In the genomic region with DNA sequence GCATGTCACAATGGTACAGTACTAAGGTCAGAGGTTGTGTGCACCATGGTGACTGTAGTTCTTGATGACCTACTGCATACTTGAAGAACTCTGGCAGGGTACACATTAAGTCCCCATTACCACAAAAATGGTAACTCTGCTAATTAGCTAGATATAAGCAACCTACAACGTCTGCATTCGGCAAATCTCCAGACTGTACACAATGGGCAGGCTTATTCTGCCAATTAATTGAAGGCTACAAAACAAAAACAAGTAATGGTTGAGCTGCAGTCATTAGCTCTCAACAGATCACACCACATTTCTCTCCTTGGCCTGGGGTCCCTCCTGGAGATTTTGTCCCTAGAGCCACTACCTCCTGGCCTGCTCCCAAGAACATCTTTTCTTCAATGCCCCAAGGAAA, we compare ENCODE assay signal across 22 mouse cellular contexts.
"Had no signal": no experiment of that assay in that cellular context is flagged by ENCODE, and none has a peak within 500 bp of the region (broad histone marks: within the 10 kb centered on the region; RNA-seq: fewer than 3 reads in every experiment).

No protein-coding gene starts in this region.

- H3K9ac ChIP-seq: kidney, embryonic 15.5 days; limb, embryonic 12.5 days; limb, embryonic 15.5 days; liver, embryonic 14.5 days; liver, postnatal 0 days; lung, embryonic 14.5 days; midbrain, embryonic 13.5 days; neural tube, embryonic 13.5 days had no signal

- H3K27me3 ChIP-seq: kidney, embryonic 15.5 days; limb, embryonic 15.5 days; midbrain, embryonic 13.5 days; neural tube, embryonic 13.5 days had no signal

- ATAC-seq: liver, postnatal 0 days; midbrain, embryonic 13.5 days; midbrain, embryonic 16.5 days had no signal

- H3K4me1 ChIP-seq: kidney, embryonic 15.5 days; midbrain, embryonic 13.5 days had no signal

- H3K9me3 ChIP-seq: kidney, embryonic 15.5 days; limb, embryonic 12.5 days; limb, embryonic 15.5 days; midbrain, embryonic 13.5 days; neural tube, embryonic 13.5 days had no signal

- H3K4me3 ChIP-seq: kidney, embryonic 15.5 days; left cerebral cortex, adult 2 months; limb, embryonic 12.5 days; limb, embryonic 15.5 days; midbrain, embryonic 13.5 days; myocyte; neural tube, embryonic 13.5 days had no signal

- H3K4me2 ChIP-seq: kidney, embryonic 15.5 days; limb, embryonic 12.5 days; limb, embryonic 15.5 days; liver, embryonic 11.5 days; lung, embryonic 14.5 days; midbrain, embryonic 13.5 days; neural tube, embryonic 13.5 days had no signal

- DNase-seq: kidney, postnatal 36 days; layer of hippocampus, postnatal 36 days; liver, postnatal 0 days; lung, embryonic 14.5 days; right cerebral cortex, adult 18-20 months; right cerebral cortex, postnatal 14 days; right cerebral cortex, postnatal 4 days; thymus, adult 2 months; thymus, postnatal 14 days; thymus, postnatal 4 days had no signal

- H3K27ac ChIP-seq: kidney, embryonic 15.5 days; left cerebral cortex, adult 2 months; limb, embryonic 12.5 days; limb, embryonic 15.5 days; liver, embryonic 14.5 days; macrophage; midbrain, embryonic 13.5 days; neural tube, embryonic 13.5 days; stomach, postnatal 0 days had no signal

- H3K36me3 ChIP-seq: kidney, embryonic 15.5 days; limb, embryonic 12.5 days; limb, embryonic 15.5 days; midbrain, embryonic 13.5 days; neural tube, embryonic 13.5 days had no signal
